Mouse (Mus musculus): ENCODE measurements around the gene Guca1a. TPM values are rescaled to one million over a fixed set of nuclear protein-coding genes. Genes with fewer than 3 reads are reported as not detected.

The Guca1a gene
- polyA plus RNA-seq, 1 experiment: 1.2 TPM

GRCm38 (mm10) chr17:47395376-47395913 lies 4.9 kb downstream of the Guca1a start:
- Histone ChIP-seq H3K27ac (ENCODE audit: control insufficient read depth, insufficient read depth, low read length) (no peak overlapping the region), H3K27me3 (ENCODE audit: control insufficient read depth, insufficient read depth, low read length) (no peaks in the 10 kb centered on the region; the same call in 1 of the 2 replicates), H3K4me1 (replicated peaks; ENCODE audit: control insufficient read depth, insufficient read depth, low read length) (peaks cover 14% of the 10 kb centered on the region), H3K4me3 (ENCODE audit: control insufficient read depth, insufficient read depth, low read length) (peak overlapping the region; percentile 34), H3K36me3 (ENCODE audit: control insufficient read depth, insufficient read depth, low read length) (no peaks in the 10 kb centered on the region)
- DNase-seq: peak; percentile 28
- WGBS: under 1% methylated on average over 20 of the region's 20 CpGs
- TF ChIP-seq CTCF (IDR thresholded peaks at IDR 0.05; ENCODE audit: borderline replicate concordance, control insufficient read depth, extremely low read depth, insufficient read depth, low read length, poor library complexity) (no peak), POLR2A (IDR thresholded peaks at IDR 0.05; ENCODE audit: control insufficient read depth, extremely low read depth, insufficient read depth, low read length, poor library complexity) (no peak)

- no peak overlapping the region for H3K4me3 ChIP-seq (ENCODE audit: control insufficient read depth, insufficient read depth, low read length)
- no peak for DNase-seq
- H3K27me3 ChIP-seq (ENCODE audit: control insufficient read depth, insufficient read depth, low read length): no peaks in the 10 kb centered on the region; the same call in 1 of the 2 replicates
- TF ChIP-seq POLR2A (IDR thresholded peaks at IDR 0.05; ENCODE audit: control insufficient read depth, extremely low read depth, insufficient read depth, low read length, poor library complexity) (no peak), CTCF (IDR thresholded peaks at IDR 0.05; ENCODE audit: borderline replicate concordance, control insufficient read depth, extremely low read depth, insufficient read depth, low read length, poor library complexity) (no peak)
- WGBS: 8% methylated on average over 23 of the region's 24 CpGs
- peaks cover 14% of the 10 kb centered on the region for H3K4me1 ChIP-seq (replicated peaks; ENCODE audit: control insufficient read depth, insufficient read depth, low read length)
- H3K36me3 ChIP-seq (ENCODE audit: control insufficient read depth, insufficient read depth, low read length): no peaks in the 10 kb centered on the region
- H3K27ac ChIP-seq (ENCODE audit: control insufficient read depth, insufficient read depth, low read length): no peak overlapping the region
Measured at GRCm38 (mm10) chr17:47394223-47394869, 6.0 kb downstream of the Guca1a start.

- H3K27me3 ChIP-seq (ENCODE audit: control insufficient read depth, insufficient read depth, low read length): no peaks in the 10 kb centered on the region
- peak; percentile 75; the same call in 1 of the 2 replicates for TF ChIP-seq CTCF (IDR thresholded peaks at IDR 0.05; ENCODE audit: borderline replicate concordance, control insufficient read depth, extremely low read depth, insufficient read depth, low read length, poor library complexity)
- no peak for TF ChIP-seq POLR2A (IDR thresholded peaks at IDR 0.05; ENCODE audit: control insufficient read depth, extremely low read depth, insufficient read depth, low read length, poor library complexity)
- DNase-seq: peak; percentile 76
- WGBS: 62% methylated on average over 4 of the region's 4 CpGs
- H3K4me3 ChIP-seq (ENCODE audit: control insufficient read depth, insufficient read depth, low read length): no peak overlapping the region
- no peak overlapping the region for H3K27ac ChIP-seq (ENCODE audit: control insufficient read depth, insufficient read depth, low read length)
- no peaks in the 10 kb centered on the region for H3K36me3 ChIP-seq (ENCODE audit: control insufficient read depth, insufficient read depth, low read length)
- H3K4me1 ChIP-seq (replicated peaks; ENCODE audit: control insufficient read depth, insufficient read depth, low read length): no peaks in the 10 kb centered on the region
Measured at GRCm38 (mm10) chr17:47386649-47387048, 13.7 kb downstream of the Guca1a start.

- DNase-seq: no peak
- Histone ChIP-seq H3K36me3 (ENCODE audit: control insufficient read depth, insufficient read depth, low read length) (no peaks in the 10 kb centered on the region), H3K4me1 (replicated peaks; ENCODE audit: control insufficient read depth, insufficient read depth, low read length) (no peaks in the 10 kb centered on the region), H3K4me3 (ENCODE audit: control insufficient read depth, insufficient read depth, low read length) (no peak within 1 kb of the TSS), H3K27ac (ENCODE audit: control insufficient read depth, insufficient read depth, low read length) (no peak within 1 kb of the TSS), H3K27me3 (ENCODE audit: control insufficient read depth, insufficient read depth, low read length) (no peaks in the 10 kb centered on the region)
- no peak for TF ChIP-seq POLR2A (IDR thresholded peaks at IDR 0.05; ENCODE audit: control insufficient read depth, extremely low read depth, insufficient read depth, low read length, poor library complexity)
- no peak for TF ChIP-seq CTCF (IDR thresholded peaks at IDR 0.05; ENCODE audit: borderline replicate concordance, control insufficient read depth, extremely low read depth, insufficient read depth, low read length, poor library complexity)
- WGBS: 75% methylated on average over 10 of the region's 10 CpGs
Measured at GRCm38 (mm10) chr17:47385145-47385544, 15.2 kb downstream of the Guca1a start, which contains the start of gene Guca1b. Guca1b (plus strand) TSS chr17:47385393.

- Histone ChIP-seq H3K27ac (ENCODE audit: control insufficient read depth, insufficient read depth, low read length) (no peak overlapping the region), H3K27me3 (ENCODE audit: control insufficient read depth, insufficient read depth, low read length) (no peaks in the 10 kb centered on the region), H3K36me3 (ENCODE audit: control insufficient read depth, insufficient read depth, low read length) (no peaks in the 10 kb centered on the region), H3K4me1 (replicated peaks; ENCODE audit: control insufficient read depth, insufficient read depth, low read length) (no peaks in the 10 kb centered on the region), H3K4me3 (ENCODE audit: control insufficient read depth, insufficient read depth, low read length) (no peak overlapping the region)
- 96% methylated on average over 3 of the region's 3 CpGs for WGBS
- DNase-seq: no peak
- TF ChIP-seq CTCF (IDR thresholded peaks at IDR 0.05; ENCODE audit: borderline replicate concordance, control insufficient read depth, extremely low read depth, insufficient read depth, low read length, poor library complexity) (no peak), POLR2A (IDR thresholded peaks at IDR 0.05; ENCODE audit: control insufficient read depth, extremely low read depth, insufficient read depth, low read length, poor library complexity) (no peak)
Measured at GRCm38 (mm10) chr17:47384064-47384463, 16.3 kb downstream of the Guca1a start.

GRCm38 (mm10) chr17:47383266-47383665 lies 17.1 kb downstream of the Guca1a start:
- WGBS: 89% methylated on average over 4 of the region's 4 CpGs
- no peak for DNase-seq
- H3K4me1 ChIP-seq (replicated peaks; ENCODE audit: control insufficient read depth, insufficient read depth, low read length): no peaks in the 10 kb centered on the region
- no peak for TF ChIP-seq CTCF (IDR thresholded peaks at IDR 0.05; ENCODE audit: borderline replicate concordance, control insufficient read depth, extremely low read depth, insufficient read depth, low read length, poor library complexity)
- TF ChIP-seq POLR2A (IDR thresholded peaks at IDR 0.05; ENCODE audit: control insufficient read depth, extremely low read depth, insufficient read depth, low read length, poor library complexity): no peak
- no peak overlapping the region for H3K4me3 ChIP-seq (ENCODE audit: control insufficient read depth, insufficient read depth, low read length)
- H3K27me3 ChIP-seq (ENCODE audit: control insufficient read depth, insufficient read depth, low read length): no peaks in the 10 kb centered on the region
- H3K27ac ChIP-seq (ENCODE audit: control insufficient read depth, insufficient read depth, low read length): no peak overlapping the region
- no peaks in the 10 kb centered on the region for H3K36me3 ChIP-seq (ENCODE audit: control insufficient read depth, insufficient read depth, low read length)

All from thymus, adult 2 months (tissue).